Mouse (Mus musculus): ENCODE results near the gene Kif3b.

Gene Kif3b

GRCm38 (mm10) chr2:153297771-153298170, 6.6 kb downstream of the Kif3b start:
- no peak for DNase-seq (ENCODE audit: low read depth, low spot score)

DNA sequence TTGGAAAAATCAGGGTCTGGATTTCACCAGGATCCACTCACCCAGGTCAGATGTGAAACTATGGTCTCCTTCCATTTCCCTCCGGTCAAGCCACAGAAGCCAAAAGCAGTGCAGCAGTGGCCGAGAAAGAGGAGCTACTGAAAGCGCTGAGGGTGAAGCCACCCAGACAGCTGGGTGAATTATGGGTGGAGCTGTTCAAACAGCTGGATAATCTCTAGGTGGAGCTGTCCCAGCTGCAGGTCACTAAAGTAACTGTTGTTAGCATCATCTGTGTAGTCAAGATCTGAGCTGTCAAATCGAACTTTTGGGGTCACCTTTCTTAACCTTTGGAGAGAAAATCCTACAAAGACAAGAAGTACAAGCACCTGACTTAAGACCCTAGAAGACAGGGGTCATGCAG, 7.2 kb downstream of the Kif3b start:
- no peak for DNase-seq (ENCODE audit: low read depth, low spot score)

GRCm38 (mm10) chr2:153298863-153299262, 7.7 kb downstream of the Kif3b start:
- no peak for DNase-seq (ENCODE audit: low read depth, low spot score)

DNA sequence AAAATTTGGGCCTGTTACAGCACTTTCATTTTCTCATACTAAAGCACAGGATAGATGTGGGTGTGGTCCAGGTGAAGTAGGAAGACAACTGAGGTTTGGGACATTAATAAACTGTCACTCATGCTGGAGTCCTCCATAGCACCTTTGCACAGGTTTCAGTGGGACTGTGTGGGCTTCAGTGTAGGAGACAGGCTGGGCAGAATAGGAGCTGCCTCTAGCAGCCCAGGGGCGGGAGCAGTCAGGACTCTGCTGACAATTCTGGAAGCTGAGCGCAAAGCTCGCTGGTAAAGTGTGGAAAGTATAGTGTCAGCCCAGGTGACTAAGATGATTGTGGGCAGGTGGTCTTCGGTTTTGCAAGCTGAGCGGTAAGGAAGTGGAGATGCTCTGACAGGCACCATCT, 9.9 kb downstream of the Kif3b start:
- no peak for DNase-seq (ENCODE audit: low read depth, low spot score)

GRCm38 (mm10) chr2:153305240-153305639, 14.0 kb downstream of the Kif3b start:
- peak; percentile 44 for DNase-seq (ENCODE audit: low read depth, low spot score)

DNA sequence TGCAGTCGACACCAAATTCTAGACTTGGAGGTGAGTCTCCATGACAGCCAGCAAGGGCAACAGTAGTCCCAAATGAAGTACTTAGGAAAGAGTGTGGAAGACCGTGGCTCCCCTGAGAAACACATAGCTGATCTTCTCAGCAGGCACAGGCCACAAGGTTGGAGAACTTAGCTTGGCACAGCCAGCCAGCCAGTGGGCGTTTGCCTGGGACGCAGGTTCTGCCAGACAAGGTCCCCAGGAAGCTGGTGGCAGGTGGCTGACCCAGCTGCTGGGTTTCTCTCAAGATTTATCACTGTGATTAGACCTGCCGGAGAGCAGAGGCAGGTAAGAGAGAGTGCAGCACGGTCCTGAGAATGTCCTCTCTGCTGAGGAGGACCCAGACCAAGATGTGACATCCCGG, 17.4 kb downstream of the Kif3b start:
- no peak for DNase-seq (ENCODE audit: low read depth, low spot score)

- no peak for DNase-seq (ENCODE audit: low read depth, low spot score)
Observed at GRCm38 (mm10) chr2:153309106-153309505, 17.9 kb downstream of the Kif3b start.

GRCm38 (mm10) chr2:153310228-153310627, 19.0 kb downstream of the Kif3b start:
- DNase-seq (ENCODE audit: low read depth, low spot score), result no peak

DNA sequence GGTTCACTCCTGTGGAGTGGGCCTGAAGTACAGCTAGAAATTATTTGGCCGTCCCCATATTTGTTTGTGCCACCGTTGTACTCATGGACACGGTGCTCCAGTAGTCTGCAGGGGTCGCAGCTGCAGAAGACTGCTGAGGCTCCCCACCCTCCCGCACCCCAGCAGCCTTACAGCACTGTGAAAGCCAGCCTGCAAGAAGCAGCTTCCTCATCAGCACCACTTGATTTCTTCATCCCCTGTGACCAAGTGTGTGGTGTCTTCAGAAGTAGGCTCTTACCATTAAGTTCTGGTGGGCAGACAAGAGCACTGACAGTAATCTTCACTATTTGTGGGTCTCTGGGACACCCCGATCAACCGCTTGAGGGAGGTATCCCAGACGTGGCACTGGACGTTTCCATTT, 21.7 kb downstream of the Kif3b start:
- DNase-seq (ENCODE audit: low read depth, low spot score), result no peak

DNA sequence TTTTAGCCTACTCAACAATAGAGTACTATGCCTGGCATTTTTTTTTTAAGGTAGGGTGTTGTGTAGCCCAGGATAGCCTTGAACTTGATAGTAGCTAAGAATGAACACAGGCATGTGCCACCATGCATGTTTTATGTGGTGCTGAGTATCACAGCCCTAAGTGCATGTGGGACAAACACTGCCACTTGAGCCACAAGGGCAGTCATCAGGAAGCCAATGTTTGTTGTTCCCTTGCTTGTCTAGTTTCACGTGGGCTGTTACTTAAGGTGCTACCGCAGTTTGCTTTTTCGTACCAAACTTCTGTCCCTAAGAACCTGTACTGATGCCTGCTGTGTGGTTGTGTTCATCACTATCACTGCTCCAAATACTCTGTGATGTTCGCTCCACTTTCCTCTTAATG, 27.2 kb downstream of the Kif3b start:
- DNase-seq (ENCODE audit: low read depth, low spot score), result no peak

- DNase-seq (ENCODE audit: low read depth, low spot score), result no peak
Observed at GRCm38 (mm10) chr2:153319036-153319643, 27.9 kb downstream of the Kif3b start.

GRCm38 (mm10) chr2:153325706-153326376, 34.6 kb downstream of the Kif3b start:
- no peak for DNase-seq (ENCODE audit: low read depth, low spot score)

DNA sequence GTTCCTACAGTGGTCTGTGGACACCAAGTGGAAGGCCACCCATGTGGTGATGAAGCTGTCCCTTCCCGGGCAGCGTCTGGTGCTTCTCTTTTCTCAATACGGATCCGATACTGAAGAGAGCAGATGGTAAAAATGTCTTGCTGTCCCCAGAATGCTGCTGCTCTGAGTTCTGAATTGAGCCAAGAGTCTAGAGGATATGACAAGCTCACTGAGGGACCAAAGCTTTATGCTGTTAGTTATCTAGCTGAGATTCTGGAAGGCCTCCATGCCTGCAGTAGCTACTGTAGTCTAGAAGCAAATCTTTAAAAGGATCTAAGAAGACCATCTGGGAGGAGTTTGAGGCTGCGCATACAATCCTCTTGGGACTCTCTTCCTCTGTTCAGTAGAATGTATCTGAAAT, 41.1 kb downstream of the Kif3b start:
- no peak for DNase-seq (ENCODE audit: low read depth, low spot score)

DNA sequence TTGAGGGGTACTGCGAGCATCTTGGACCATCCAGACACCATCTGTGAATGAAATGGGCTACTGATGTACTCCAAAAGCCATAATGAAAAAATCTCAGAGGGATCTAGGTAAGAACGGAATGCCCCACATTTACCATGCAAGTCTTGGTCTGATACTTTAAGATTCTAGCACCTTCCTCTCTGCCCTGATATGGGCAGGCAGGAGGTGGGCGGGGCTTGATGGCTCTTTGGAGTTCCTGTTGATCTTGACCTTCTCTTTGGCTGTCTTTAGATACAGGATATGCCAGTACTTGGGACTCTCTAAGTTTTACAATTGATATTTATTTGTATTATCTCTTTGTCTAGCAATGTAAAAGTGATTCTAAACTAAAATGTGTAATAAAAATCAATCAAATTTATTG, 41.8 kb downstream of the Kif3b start:
- DNase-seq (ENCODE audit: low read depth, low spot score), result no peak

DNA sequence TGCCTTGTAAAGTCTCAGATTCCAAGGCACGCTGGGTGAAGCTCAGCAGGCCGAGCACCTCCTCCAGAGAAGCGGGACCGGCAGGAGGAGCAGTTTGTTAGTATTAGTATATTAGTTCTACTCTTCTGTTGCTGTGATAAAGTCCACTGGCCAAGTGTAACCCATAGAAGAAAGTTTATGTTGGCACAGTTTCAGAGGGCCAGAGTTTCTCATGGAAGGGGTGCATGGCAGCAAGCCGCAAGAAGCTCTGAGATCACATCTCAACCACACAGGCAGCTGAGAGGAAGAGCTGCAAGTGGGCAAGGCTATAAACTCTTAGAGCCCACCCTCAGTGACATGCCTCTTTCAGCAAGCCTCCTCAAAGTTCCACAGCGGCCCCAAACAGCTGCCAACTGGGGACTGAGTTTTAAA, 42.6 kb downstream of the Kif3b start:
- no peak for DNase-seq (ENCODE audit: low read depth, low spot score)

- DNase-seq (ENCODE audit: low read depth, low spot score), result no peak
Observed at GRCm38 (mm10) chr2:153334281-153334680, 43.1 kb downstream of the Kif3b start.

GRCm38 (mm10) chr2:153336117-153336516, 44.9 kb downstream of the Kif3b start:
- no peak for DNase-seq (ENCODE audit: low read depth, low spot score)

- no peak for DNase-seq (ENCODE audit: low read depth, low spot score)
Observed at GRCm38 (mm10) chr2:153338361-153339350, 47.4 kb downstream of the Kif3b start.

GRCm38 (mm10) chr2:153342166-153342565, 51.0 kb downstream of the Kif3b start:
- DNase-seq (ENCODE audit: low read depth, low spot score), result no peak

DNA sequence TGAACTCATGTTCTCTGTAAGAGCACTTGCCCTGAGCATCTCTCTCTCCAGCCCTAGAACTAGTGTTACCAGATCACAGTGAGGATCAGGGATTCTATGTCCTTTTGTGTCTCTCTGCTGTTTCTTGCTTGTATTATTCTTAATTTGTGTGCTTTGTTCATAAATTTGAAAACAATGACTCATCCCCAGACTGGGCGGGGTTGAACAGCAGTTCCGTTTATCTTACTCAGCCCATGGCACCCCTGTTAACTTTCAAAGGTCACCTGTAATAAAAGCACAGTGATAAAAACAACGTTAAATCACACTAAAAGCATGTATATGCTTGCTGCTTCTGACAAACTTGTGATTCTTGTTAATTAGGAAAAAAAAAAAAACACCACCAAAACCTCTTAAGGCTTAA, 51.4 kb downstream of the Kif3b start:
- DNase-seq (ENCODE audit: low read depth, low spot score), result no peak

DNA sequence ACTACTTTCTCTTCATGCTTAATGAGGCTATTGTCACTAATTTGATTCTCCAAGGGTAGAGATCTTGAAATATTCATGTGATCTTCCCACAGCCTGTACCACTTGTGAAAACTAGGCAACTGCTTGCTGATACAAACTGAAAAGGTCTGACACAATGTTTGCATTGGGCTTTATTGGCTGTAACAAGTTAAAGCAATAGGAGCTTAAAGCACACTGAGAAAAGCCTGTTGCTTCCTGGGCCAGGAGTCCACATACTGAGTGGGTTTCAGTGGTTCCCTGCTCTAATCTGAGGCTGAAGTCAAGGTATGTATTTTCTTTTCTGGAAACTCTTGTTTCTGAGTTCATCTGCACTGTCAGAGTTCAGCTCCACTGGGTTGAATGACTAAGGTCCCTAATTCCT, 52.0 kb downstream of the Kif3b start:
- no peak for DNase-seq (ENCODE audit: low read depth, low spot score)

DNA sequence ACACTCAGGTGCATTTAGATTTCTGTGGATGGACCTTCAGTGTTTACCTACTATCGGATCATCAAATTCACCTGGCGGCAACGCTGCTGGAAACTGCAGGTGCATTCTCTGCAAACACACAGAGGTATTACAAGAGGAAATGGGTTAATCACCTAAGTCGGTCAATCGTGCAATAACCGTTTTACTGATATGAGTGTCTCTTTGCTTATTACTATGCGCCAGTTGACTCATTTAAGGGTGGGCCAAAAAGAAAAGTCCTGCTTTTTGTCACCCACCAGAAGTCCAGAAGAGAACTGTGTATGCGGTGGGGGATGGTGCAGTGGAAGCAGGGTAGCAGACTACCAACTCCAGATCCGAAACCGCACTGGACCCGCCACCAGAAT, 53.8 kb downstream of the Kif3b start:
- no peak for DNase-seq (ENCODE audit: low read depth, low spot score)
